Mouse (Mus musculus) kidney, postnatal 0 days (tissue): ENCODE measurements around the gene Rab15. TPM values are rescaled to one million over a fixed set of nuclear protein-coding genes. Genes with fewer than 3 reads are reported as not detected.

Experiments used
- ATAC-seq: fragments of 200-750 bp; cut with Nextera tagmentation; replicated peaks from 2 replicates; pipeline ENCODE4 v1.8.0; 2017; ENCODE audit warnings: low read depth, moderate number of reproducible peaks, moderate TSS enrichment, moderate library complexity; ENCODE audit not compliant: low FRiP score
- DNase-seq: peaks from one replicate; pipeline ENCODE4 v3.0.0-alpha.2; 2016; ENCODE audit warnings: low spot score
- H3K27ac ChIP-seq: fragments of 300-500 bp; sonication (generic); 2 replicates; pipeline ENCODE4 v1.5.1; 2014; ENCODE audit warnings: mild to moderate bottlenecking
- H3K27me3 ChIP-seq: fragments of 300-500 bp; sonication (generic); 2 replicates; pipeline ENCODE4 v1.6.1; 2014; ENCODE audit warnings: low read length, mixed read lengths; ENCODE audit not compliant: insufficient read depth
- H3K36me3 ChIP-seq: fragments of 300-500 bp; sonication (generic); 2 replicates; pipeline ENCODE4 v1.6.1; 2014; ENCODE audit warnings: low read length, mixed read lengths; ENCODE audit not compliant: insufficient read depth
- H3K4me1 ChIP-seq: fragments of 300-500 bp; sonication (generic); replicated peaks from 2 replicates; pipeline ENCODE4 v1.6.1; 2014; ENCODE audit warnings: antibody characterized with exemption, low read length, mixed read lengths; ENCODE audit not compliant: insufficient read depth
- H3K4me2 ChIP-seq: fragments of 300-500 bp; sonication (generic); 2 replicates; pipeline ENCODE4 v1.6.1; 2014; ENCODE audit warnings: mild to moderate bottlenecking, low read length, moderate library complexity, mixed read lengths
- H3K4me3 ChIP-seq: fragments of 300-500 bp; sonication (generic); replicated peaks from 2 replicates; pipeline ENCODE4 v1.5.1; 2014; ENCODE audit warnings: low read depth, low read length
- H3K9ac ChIP-seq: fragments of 300-500 bp; sonication (generic); 2 replicates; pipeline ENCODE4 v1.6.1; 2014; ENCODE audit warnings: low read depth, low read length
- H3K9me3 ChIP-seq: fragments of 300-500 bp; sonication (generic); replicated peaks from 2 replicates; pipeline ENCODE4 v1.6.1; 2016; ENCODE audit warnings: low read length, inconsistent platforms, mixed read lengths
- CTCF ChIP-seq: IDR thresholded peaks from 2 replicates; pipeline ENCODE4 v1.5.1; 2016; ENCODE audit warnings: antibody characterized with exemption, low read depth, mild to moderate bottlenecking, moderate library complexity
- WGBS: fragments of 180-500 bp; shearing (Covaris S2); extraction: QIAGEN DNeasy Blood & Tissue Kit; methylation state at CpG from one replicate; pipeline ENCODE4 v1.1.7; 2014; 5-methylcytosine and 5-hydroxymethylcytosine counted together
- polyA plus RNA-seq: library from polyadenylated mRNA; unstranded; fragments of >200 nt; fragmentation: Nextera tagmentation; extraction: Ambion mirVana; gene quantifications from 2 replicates; pipeline ENCODE4 v1.2.1, GENCODE M21; 2015

The Rab15 gene
- polyA plus RNA-seq, 1 experiment from 2014 or later: 12.1 TPM

DNA sequence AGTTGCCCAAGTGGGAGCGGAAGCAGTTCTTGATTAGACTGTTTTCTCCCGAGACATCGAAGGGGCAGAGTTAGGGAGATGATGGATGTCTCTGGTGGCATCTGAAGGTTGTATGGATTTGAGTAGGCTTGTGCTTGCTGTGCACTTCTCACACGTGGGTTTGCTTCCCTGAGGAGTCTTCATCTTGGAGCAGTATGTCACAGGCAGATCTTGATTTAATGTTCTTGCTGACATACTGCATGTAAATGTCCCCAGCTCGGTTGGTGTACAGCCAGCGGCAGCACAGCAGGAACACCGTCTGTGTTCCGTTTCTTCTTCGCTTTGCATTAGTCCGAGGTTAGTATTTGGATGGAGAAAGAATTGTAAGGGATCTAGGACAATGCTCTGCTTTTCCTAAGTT is 34.4 kb upstream of the Rab15 start:
- Histone ChIP-seq H3K4me2 (no peak overlapping the region), H3K36me3 (no peaks in the 10 kb centered on the region), H3K27ac (no peak overlapping the region), H3K4me3 (no peak overlapping the region), H3K27me3 (no peaks in the 10 kb centered on the region), H3K4me1 (0 out of 2 replicates have a peak, but pooled peaks cover 6% of the 10 kb centered on the region), H3K9me3 (no peaks in the 10 kb centered on the region), H3K9ac (no peak overlapping the region)
- DNase-seq (no peak), ATAC-seq (no peak)
- no peak for TF ChIP-seq CTCF
- 76% methylated on average over 10 of the region's 10 CpGs for WGBS

- Histone ChIP-seq H3K36me3 (no peaks in the 10 kb centered on the region), H3K4me3 (no peak overlapping the region), H3K27ac (no peak overlapping the region), H3K4me2 (no peak overlapping the region), H3K27me3 (no peaks in the 10 kb centered on the region), H3K9me3 (no peaks in the 10 kb centered on the region), H3K9ac (no peak overlapping the region), H3K4me1 (0 out of 2 replicates have a peak, but pooled peaks cover 6% of the 10 kb centered on the region)
- ATAC-seq (no peak), DNase-seq (no peak)
- no peak for TF ChIP-seq CTCF
- 77% methylated on average over 1 of the region's 1 CpGs for WGBS
These were observed 30.9 kb upstream of the Rab15 start for GRCm38 (mm10) chr12:76853378-76854142.

- ATAC-seq: no peak
These were observed 29.7 kb upstream of the Rab15 start for GRCm38 (mm10) chr12:76852419-76852818.

DNA sequence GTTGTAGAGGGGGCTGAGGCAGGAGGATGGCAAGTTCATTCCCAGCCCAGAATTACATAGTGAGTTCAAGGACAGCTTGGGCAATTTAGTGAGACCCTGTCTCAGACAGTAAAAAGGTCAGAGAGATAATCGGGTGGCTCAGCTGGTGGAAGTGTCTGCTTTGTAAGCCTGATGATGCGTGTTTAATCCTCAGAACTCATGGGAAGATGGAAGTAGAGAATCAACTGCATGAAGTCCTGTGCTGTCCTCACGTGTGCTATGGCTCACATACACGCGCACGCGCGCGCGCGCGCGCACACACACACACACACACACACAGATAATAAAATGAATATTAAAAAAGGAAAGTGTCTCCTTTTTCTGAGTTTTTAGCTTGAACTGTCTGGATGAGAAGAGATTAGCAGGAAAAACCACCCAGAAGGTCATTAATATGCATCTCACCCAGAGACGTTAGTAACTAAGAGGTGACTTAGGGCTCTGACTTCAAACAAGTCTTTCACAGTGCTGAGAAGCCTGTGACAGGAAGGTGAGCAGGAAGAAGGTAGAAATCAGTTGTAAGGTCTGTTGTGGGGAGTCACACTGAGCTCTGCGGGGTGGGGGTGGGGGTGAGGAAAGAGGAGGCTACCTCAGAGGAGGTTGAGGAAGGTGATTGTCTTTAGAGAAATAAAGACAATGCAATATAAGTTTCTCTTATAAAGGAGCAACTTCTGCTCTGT is 21.8 kb upstream of the Rab15 start:
- DNase-seq (no peak), ATAC-seq (no peak)
- Histone ChIP-seq H3K9ac (no peak overlapping the region), H3K4me3 (no peak overlapping the region), H3K36me3 (no peaks in the 10 kb centered on the region), H3K4me2 (no peak overlapping the region), H3K27me3 (no peaks in the 10 kb centered on the region), H3K4me1 (no peaks in the 10 kb centered on the region), H3K9me3 (no peaks in the 10 kb centered on the region; the same call in 1 of the 2 replicates), H3K27ac (no peak overlapping the region)
- no peak for TF ChIP-seq CTCF
- 92% methylated on average over 15 of the region's 15 CpGs for WGBS

More at GRCm38 (mm10) chr12:76852419-76852818, 29.7 kb upstream of the Rab15 start:
- Histone ChIP-seq H3K9me3 (no peaks in the 10 kb centered on the region), H3K27ac (no peak overlapping the region), H3K27me3 (no peaks in the 10 kb centered on the region), H3K9ac (no peak overlapping the region), H3K4me3 (no peak overlapping the region), H3K4me1 (0 out of 2 replicates have a peak, but pooled peaks cover 6% of the 10 kb centered on the region), H3K4me2 (no peak overlapping the region), H3K36me3 (no peaks in the 10 kb centered on the region)
- no peak for DNase-seq
- no peak for TF ChIP-seq CTCF
- 94% methylated on average over 2 of the region's 2 CpGs for WGBS

DNA sequence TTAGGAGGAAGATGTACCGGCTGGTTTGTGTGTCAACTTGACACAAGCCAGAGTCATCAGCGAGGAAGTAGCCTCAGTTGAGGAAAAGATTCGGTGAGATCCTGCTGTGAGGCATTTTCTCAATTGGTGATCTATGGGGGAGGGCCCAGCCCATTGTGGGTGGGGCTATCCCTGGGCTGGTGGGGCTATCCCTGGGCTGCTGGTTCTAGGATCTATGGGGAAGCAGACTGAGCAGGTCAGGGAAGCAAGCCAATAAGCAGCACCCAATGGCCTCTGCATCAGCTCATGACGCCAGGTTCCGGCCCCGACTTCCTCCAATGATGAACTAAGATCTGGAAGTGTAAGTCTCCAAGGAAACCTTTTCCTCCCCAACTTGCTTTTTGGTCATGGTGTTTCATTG is 17.4 kb upstream of the Rab15 start:
- ATAC-seq: no peak
- Histone ChIP-seq H3K9ac (no peak overlapping the region), H3K4me3 (no peak overlapping the region), H3K4me2 (no peak overlapping the region), H3K27me3 (no peaks in the 10 kb centered on the region), H3K9me3 (no peaks in the 10 kb centered on the region), H3K4me1 (0 out of 2 replicates have a peak, but pooled peaks cover 5% of the 10 kb centered on the region), H3K36me3 (no peaks in the 10 kb centered on the region), H3K27ac (no peak overlapping the region)
- DNase-seq: no peak
- WGBS: 80% methylated on average over 6 of the region's 6 CpGs
- TF ChIP-seq CTCF: no peak

GRCm38 (mm10) chr12:76839298-76839697 is 16.6 kb upstream of the Rab15 start:
- no peak for TF ChIP-seq CTCF
- 91% methylated on average over 4 of the region's 4 CpGs for WGBS
- DNase-seq: no peak
- no peak for ATAC-seq
- no peak overlapping the region for H3K9ac ChIP-seq
- H3K4me2 ChIP-seq: no peak overlapping the region
- H3K27me3 ChIP-seq: no peaks in the 10 kb centered on the region
- no peak overlapping the region for H3K27ac ChIP-seq
- H3K4me1 ChIP-seq: 0 out of 2 replicates have a peak, but pooled peaks cover 5% of the 10 kb centered on the region
- no peaks in the 10 kb centered on the region for H3K36me3 ChIP-seq
- no peak overlapping the region for H3K4me3 ChIP-seq
- H3K9me3 ChIP-seq: no peaks in the 10 kb centered on the region
